Mouse (Mus musculus): ENCODE results near the gene Klhdc8b.

Gene Klhdc8b

GRCm38 (mm10) chr9:108461181-108461631, at the start of gene Klhdc8b:
Klhdc8b (minus strand) TSS chr9:108461581.
- no peak for DNase-seq (ENCODE audit: low read depth, low spot score)

GRCm38 (mm10) chr9:108508776-108509175, 47.4 kb upstream of the Klhdc8b start:
- no peak for DNase-seq (ENCODE audit: low read depth, low spot score)

- peak; percentile 98 for DNase-seq (ENCODE audit: low read depth, low spot score)
These were observed 46.4 kb upstream of the Klhdc8b start, which contains the start of gene Qars for GRCm38 (mm10) chr9:108507619-108508434. Qars (plus strand) TSS chr9:108507706.

GRCm38 (mm10) chr9:108506901-108507300, 45.5 kb upstream of the Klhdc8b start:
- DNase-seq (ENCODE audit: low read depth, low spot score), result no peak

GRCm38 (mm10) chr9:108499943-108500342, 38.6 kb upstream of the Klhdc8b start:
- DNase-seq (ENCODE audit: low read depth, low spot score), result no peak

GRCm38 (mm10) chr9:108499231-108499630, 37.9 kb upstream of the Klhdc8b start:
- no peak for DNase-seq (ENCODE audit: low read depth, low spot score)

- DNase-seq (ENCODE audit: low read depth, low spot score), result no peak
These were observed 33.5 kb upstream of the Klhdc8b start for GRCm38 (mm10) chr9:108494905-108495304.

- no peak for DNase-seq (ENCODE audit: low read depth, low spot score)
These were observed 32.9 kb upstream of the Klhdc8b start for GRCm38 (mm10) chr9:108494146-108494825.

GRCm38 (mm10) chr9:108493246-108493645, 31.9 kb upstream of the Klhdc8b start:
- no peak for DNase-seq (ENCODE audit: low read depth, low spot score)

- peak; percentile 11 for DNase-seq (ENCODE audit: low read depth, low spot score)
These were observed 30.8 kb upstream of the Klhdc8b start for GRCm38 (mm10) chr9:108492043-108492750.

GRCm38 (mm10) chr9:108491286-108491580, 29.9 kb upstream of the Klhdc8b start:
- no peak for DNase-seq (ENCODE audit: low read depth, low spot score)

GRCm38 (mm10) chr9:108490559-108491285, 29.3 kb upstream of the Klhdc8b start, which contains the start of gene Usp19:
Usp19 (plus strand) TSS chr9:108490602.
- DNase-seq (ENCODE audit: low read depth, low spot score), result peak; percentile 100

- no peak for DNase-seq (ENCODE audit: low read depth, low spot score)
These were observed 28.5 kb upstream of the Klhdc8b start for GRCm38 (mm10) chr9:108489702-108490558.

GRCm38 (mm10) chr9:108489215-108489614, 27.8 kb upstream of the Klhdc8b start:
- DNase-seq (ENCODE audit: low read depth, low spot score), result no peak

- DNase-seq (ENCODE audit: low read depth, low spot score), result no peak
These were observed 27.0 kb upstream of the Klhdc8b start for GRCm38 (mm10) chr9:108488403-108488802.

- no peak for DNase-seq (ENCODE audit: low read depth, low spot score)
These were observed 25.7 kb upstream of the Klhdc8b start for GRCm38 (mm10) chr9:108486973-108487530.

GRCm38 (mm10) chr9:108485301-108485875, 24.0 kb upstream of the Klhdc8b start:
- no peak for DNase-seq (ENCODE audit: low read depth, low spot score)

GRCm38 (mm10) chr9:108484021-108484420, 22.6 kb upstream of the Klhdc8b start:
- DNase-seq (ENCODE audit: low read depth, low spot score), result no peak

- DNase-seq (ENCODE audit: low read depth, low spot score), result no peak
These were observed 21.8 kb upstream of the Klhdc8b start for GRCm38 (mm10) chr9:108483051-108483790.

Measured in brain, adult 2 months (tissue).